Mouse (Mus musculus) cerebral cortex, adult 2 months (tissue): ENCODE measurements around the gene Snapc1.

ENCODE experiments used
- WGBS: fragments of 180-500 bp; shearing (Covaris S2); methylation state at CpG from one replicate; pipeline ENCODE4 v1.1.7; 2018; 5-methylcytosine and 5-hydroxymethylcytosine counted together

The Snapc1 gene

DNA sequence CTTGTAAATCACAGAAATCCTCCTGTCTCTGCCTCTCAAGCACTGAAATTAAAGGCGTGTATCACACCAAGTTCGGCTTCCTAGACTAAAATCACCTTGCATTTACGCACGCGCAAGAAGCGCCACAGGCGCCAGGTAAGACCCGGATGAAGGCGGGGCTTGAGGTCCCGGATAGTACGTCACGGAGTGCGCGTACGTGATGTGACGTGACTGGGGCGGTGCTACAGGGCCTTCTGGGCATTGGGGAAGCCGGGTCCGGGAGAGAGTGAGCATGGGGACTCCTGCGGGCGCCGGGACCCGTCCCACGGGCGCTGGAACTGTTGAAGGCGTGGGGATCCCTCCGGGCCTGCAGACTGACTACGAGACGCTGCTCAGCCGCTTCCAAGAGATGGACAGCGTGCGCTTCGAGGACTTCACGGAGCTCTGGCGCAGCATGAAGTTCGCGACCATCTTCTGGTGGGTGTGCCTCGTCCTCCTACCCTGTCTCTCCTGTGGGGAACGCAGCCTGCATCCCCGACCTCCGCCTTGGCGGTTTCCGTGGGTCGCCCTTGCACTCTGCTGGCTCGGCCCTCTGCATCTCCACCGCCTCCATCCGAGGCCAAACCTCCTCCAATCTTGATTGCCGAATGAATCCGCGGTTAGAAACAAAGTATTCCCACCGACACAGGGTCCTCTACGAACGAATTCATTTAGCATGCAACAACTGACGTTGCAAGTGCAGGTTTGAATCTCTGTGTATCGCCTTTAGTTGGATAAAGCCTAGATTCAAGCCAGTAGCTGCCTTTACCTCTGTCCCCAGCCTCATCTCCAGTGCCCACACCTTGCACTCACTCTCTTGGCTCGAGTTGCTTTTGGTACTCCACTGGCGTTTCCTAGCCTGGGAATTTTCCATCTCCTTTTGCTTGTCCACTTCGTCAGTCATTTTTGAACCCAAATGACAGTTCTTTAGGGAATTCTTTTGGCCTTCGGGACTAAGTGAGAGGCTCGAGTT lies at the start of gene Snapc1:
TSS of gene Snapc1 (plus strand) at position 191 of the 991 bp plus-strand sequence.
- under 1% methylated on average over 60 of the region's 60 CpGs for WGBS

DNA sequence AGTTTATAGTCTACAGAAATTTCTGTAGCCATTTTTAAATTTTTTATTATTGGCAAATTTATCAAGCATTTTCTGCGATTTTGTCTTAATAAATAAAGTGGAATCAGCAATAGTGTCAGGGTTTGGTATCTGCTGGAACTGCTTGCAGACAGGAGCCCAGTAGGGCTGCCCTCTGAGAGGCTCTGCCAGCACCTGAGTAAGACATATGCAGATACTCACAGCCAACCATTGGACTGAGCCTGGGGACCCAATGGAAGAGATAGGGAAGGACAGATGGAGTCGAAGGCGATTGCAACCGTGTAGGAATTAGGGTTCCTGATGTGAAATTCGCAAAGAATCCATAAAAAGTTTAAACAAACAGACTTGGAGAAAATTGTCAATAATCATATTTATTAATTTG lies 45.8 kb upstream of the Snapc1 start:
- whole genome bisulfite sequencing, result 93% methylated on average over 5 of the region's 5 CpGs

DNA sequence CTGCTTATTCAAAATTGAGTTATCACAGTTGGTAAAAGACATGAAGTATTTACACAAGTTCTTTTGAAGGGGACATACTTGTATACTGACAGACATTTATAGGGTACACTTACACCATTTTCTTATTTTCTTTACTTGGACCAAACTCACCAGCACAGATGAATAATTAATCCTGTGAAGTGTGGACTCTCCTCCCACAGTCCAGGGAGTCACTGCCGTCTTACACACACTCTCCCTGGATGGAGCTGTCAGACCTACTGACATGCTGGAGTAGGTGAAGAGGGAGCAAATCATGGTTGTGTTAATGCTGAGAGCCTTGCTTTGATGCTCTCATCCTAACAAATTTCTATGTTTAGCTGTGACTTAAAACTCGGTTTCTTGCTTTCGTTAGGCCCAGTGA lies 34.0 kb upstream of the Snapc1 start:
- 65% methylated on average over 3 of the region's 3 CpGs for WGBS

DNA sequence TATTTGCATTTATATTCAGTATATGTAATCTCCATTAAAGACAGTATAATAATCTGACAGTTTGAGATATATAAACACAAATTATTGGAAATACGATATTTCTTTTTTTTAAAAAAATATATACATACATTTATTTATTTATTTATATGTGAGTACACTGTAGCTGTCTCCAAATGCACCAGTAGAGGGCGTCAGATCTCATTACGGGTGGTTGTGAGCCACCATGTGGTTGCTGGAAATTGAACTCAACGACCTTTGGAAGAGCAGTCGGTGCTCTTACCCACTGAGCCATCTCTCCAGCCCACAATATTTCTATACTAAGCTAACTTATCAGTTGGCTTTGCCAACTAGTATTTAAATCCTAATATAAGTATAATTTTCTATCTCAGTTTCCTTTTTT lies 33.0 kb upstream of the Snapc1 start:
- WGBS, result 50% methylated on average over 5 of the region's 5 CpGs

DNA sequence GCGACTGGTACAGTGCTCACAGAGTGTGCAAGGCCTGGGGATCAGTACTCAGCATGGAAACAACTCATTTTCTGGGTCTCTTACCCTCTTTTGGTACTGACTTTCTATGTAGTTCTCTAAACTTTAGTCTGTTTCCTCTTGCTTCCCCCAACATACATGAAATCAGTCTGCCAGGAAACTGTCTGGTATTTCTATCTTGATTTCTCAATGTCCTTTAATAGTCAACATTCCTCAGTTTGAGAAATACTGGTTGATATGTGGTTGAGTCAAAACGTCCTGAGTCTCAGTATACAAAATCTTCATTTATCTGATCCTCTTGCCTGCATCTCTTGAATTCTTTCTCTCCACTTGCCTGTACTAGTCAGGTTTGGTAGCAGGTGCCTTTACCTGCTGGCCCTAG lies 29.8 kb upstream of the Snapc1 start:
- 78% methylated on average over 2 of the region's 2 CpGs for WGBS

DNA sequence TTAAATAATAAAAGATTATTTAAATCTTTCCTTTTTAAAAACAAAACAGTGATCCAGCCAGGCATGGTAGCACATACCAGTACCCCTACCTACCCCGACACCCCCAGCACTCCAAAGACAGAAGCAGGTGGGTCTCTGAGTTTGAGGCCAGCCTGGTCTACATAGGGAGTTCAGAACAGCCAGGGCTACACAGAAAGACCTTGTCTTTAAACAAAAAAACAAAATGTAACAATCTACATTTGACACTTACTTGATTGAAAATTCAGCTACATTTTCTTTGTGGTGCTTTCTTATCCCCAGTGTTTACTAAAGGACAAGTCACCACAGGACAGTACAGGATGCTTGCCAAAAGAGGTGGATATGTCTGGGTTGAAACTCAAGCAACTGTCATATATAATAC lies 26.9 kb upstream of the Snapc1 start, which contains the start of gene Gm49321:
TSS of gene Gm49321 (plus strand) at position 301 of the 400 bp plus-strand sequence.
- 81% methylated on average over 1 of the region's 1 CpGs for WGBS

DNA sequence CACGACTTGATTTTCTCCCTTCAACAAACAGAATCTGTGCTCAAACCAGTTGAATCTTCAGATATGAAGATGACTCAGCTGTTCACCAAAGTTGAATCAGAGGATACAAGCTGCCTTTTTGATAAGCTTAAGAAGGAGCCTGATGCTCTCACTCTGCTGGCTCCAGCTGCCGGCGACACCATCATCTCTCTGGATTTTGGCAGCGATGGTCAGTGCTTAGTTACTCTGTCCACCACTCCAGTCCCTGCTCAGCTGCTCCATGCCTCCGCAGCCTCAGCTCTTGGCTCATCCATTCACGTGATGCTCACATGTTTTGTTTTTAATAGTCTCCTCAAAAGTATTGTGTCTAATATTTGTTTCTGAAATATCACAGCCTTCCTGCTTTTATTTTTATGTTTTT lies 24.7 kb upstream of the Snapc1 start:
- 72% methylated on average over 6 of the region's 6 CpGs for WGBS

DNA sequence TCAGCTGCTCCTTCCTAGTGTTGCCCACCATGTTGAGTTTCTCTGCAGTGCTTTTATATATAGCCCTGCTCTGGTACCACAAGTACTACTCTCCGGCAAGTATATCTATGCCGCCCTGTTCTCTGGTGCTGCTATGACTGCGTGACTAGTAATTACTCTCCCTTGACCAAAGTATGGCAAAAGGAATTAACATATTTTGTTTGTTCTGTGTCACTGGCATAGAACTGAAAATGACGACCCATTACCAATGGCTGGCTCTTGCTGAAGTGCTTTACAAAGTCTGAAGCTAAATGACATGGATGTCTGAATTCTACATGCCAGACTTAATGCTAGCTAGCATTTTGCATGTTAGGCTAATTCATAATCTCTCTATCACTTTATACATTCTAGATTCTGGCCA lies 15.9 kb upstream of the Snapc1 start:
- 82% methylated on average over 4 of the region's 4 CpGs for WGBS

DNA sequence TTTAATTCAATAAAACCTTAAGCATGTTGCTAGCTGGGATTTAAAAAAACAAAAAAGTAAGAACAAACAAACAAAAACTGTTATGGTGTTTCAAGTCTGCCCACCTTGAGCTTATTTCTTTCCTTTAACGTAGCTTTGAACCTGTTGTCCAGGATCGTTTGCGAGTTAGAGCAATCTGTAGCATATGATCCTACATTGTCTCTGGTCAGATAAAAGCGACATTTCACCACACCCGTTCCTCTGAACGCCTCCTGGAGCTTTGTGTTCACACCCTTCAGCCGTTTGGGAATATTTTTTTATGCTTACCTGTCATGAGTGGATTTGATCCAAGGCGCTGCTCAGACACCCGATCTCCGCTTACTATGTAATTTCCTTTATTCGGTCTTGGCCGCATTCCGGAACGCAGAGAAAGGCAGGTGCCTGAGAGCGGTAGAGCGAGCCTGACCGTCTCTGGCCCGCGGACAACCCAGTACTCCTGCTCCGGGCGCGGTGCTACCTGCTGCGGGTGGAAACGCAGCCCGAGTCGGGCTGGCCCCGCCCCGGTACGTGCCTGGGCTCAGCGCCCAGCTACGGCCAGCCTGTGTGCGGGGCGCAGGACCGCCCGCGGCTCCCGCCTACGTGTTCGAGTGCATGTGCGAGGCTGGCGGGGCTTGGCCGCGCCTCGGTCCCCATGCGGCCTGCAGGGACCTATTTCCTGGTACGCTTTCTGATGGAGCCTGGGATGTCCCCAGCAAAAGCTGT lies 14.8 kb upstream of the Snapc1 start:
- WGBS, result 8% methylated on average over 46 of the region's 46 CpGs

DNA sequence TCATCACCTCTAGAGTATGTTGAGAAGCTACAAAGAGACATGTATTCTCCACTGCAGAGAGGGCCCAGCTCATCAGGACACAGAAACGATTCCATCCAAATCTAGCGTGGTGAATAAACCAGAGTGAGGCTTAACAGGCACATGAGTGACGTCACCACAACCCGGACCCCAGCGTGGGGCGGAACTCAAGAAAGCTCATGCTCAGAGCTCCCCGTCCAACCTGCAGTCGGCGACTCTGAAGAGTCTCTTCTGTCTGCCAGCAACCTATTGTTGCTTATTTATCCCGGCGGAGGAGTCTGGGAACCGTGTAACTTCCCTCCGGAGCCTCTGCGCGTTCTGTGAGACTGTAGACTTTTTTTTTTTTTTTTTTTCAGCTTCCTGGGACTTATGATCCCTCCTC lies 11.4 kb upstream of the Snapc1 start:
- 3% methylated on average over 15 of the region's 15 CpGs for WGBS

DNA sequence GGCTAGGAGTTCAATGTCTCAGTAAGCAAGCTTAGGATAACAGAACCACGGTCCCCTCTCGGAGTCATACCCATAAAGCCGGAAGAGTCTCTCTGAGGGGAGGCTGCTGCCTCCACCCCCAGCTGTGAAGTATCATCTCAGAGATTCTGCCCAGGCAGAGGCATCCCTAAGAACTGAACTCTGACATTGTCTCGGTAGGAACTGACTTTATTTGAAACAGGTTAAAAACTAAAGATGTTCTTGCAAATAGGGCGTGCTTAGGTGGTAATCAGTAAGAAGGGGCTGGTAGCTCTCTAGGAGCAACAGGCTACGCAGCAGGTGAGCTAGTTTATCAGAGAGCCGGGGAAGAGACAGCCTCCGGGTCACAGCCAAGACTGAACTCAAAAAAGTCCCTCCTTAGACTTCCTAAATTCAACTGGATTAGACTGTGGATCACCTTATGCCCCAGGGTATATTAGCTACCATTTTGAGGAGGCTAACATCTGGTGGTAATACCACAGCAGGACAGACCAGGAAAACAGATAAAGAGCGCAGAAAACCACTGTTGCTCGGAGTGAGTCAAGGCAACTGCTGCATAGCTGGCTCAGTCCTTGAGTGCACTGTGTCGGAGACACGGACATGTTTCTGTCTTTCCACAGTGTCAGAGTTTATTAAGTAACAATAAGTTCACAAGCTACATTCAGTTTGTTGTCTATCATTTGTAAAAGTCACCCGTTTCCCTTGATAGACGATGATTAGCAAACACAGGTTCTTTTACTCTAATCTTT lies 10.7 kb upstream of the Snapc1 start:
- 64% methylated on average over 14 of the region's 14 CpGs for WGBS

DNA sequence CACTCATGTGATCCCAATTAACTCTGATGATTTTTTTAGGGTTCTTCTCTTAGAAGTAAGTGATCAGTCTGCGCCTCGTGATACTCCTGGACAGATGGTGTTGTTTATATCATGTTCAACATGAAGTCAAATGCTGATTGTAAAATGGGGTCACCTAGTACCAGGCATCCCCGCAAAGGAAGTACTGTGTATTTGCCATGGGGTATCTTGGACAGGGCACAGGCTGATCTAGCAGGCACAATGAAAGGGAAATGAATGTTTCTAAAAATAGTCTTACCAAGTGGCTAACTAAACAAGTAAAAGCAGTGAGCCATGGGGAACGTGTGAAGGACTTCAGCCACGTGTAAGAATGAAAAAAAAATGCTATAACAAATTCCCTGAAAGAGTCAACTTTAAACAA lies 9.5 kb upstream of the Snapc1 start:
- 46% methylated on average over 5 of the region's 5 CpGs for WGBS

DNA sequence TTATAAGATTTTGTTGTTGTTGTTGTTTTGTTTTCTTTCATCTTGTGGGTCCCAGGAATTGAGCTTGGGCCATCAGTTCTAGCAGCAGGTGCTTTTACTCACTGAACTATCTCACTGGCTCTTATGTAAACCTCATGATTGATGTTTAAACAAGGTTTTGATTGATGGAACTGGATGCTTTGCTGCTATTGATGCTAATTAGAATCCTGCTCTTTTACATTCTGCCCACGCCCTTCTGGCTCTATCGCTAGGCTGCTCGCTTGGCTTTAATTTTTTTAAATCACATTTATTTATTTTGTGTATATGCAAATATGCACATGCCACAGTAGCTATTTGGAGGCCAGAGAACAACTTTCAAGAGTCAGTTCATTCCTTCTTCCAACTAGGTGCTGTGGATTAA lies 6.6 kb upstream of the Snapc1 start:
- WGBS, result 69% methylated on average over 3 of the region's 3 CpGs

DNA sequence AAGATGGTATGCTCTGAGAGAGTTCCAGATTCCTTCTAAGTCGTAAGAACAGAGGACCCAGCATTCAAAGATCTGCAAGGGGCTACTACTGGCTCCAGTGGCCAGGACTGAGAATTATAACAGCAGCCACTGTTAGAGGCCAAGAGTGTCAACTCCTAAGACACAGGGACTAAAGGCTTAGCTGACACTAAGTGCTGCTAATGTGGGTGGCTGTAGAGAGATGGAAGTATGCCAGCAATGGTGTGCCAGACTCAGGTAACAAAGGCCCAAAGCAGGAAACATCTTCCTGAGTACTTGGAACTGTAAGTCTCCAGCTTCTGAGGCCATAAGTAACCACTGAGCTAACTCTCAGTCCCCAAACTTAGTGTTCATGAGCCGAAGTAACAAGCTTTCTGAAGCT lies 5.5 kb upstream of the Snapc1 start:
- WGBS, result 86% methylated on average over 2 of the region's 2 CpGs

DNA sequence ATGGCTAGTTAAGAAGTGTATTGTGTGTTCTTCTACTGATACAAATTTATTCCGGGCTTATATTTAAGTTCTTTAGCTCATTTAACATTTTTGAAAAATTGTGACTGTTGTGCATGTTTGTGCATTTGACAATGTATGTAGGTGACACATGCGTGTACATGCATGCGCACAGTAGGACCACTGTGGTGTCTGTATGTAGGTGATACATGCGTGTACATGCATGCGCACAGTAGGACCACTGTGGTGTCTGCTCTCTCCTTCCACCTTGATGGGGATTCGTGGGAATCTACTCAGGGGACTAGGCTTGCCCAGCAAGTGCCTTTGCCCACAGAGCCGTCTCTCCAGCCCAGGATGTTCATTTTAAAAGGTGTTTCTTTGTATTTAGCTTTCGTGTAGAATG lies 4.9 kb downstream of the Snapc1 start:
- WGBS, result 97% methylated on average over 8 of the region's 8 CpGs

DNA sequence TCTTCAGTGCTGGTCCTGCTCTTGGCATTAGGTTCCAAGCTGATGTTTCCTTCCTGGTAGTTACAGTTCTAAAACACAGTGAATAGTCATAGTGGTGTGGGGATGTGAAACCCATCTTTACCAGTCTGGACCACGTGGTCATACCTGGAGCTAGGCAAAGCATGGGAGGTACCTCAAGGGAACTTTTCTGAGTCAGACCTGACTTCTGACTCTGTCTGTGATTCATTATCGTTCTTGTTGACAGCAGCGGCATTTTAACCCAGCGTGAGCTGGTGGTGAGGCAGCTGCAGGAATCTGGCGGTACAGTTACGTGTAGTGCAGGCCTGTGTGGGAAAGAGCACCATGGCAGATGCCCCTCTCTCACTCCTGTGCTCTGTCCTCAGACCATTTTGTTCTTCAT lies 10.3 kb downstream of the Snapc1 start:
- WGBS, result 96% methylated on average over 6 of the region's 6 CpGs

DNA sequence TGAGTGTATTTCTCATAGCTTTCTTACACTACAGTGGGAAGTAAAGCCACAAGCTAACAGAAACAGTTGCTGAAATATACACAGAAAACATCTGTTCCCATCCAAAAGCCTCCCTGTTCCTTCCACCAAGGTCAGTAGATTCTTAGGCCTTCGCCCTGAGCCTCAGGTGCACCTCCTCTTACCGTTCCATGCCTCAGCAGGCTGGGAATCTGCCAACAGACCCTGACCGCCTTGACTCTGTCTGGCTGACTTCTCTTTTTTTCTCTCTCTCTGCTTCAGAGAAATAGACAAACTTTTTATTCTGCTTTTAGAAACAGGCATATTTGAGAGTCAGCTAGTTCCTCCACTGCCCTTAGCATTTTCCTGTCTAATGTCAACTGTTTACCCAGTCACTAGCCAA lies 13.9 kb downstream of the Snapc1 start:
- WGBS, result 89% methylated on average over 3 of the region's 3 CpGs

DNA sequence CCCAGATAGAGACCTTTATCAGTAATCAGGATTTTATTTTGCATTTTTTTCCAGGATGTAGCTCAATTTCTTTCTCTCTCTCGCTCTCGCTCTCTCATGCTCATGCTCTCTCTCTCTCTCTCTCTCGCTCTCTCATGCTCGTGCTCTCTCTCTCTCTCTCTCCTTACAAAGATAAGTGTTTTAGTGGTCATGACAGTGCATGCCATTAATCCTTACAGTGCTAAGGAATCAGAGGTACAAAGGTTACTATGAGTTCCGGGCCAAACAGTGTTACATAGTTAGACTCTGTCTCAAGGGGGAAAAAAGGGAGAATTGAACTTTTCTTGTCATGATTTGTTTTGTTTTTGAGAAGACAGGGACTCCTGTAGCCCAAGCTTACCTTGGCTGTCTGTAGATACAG lies 15.4 kb downstream of the Snapc1 start:
- WGBS, result 91% methylated on average over 5 of the region's 5 CpGs

DNA sequence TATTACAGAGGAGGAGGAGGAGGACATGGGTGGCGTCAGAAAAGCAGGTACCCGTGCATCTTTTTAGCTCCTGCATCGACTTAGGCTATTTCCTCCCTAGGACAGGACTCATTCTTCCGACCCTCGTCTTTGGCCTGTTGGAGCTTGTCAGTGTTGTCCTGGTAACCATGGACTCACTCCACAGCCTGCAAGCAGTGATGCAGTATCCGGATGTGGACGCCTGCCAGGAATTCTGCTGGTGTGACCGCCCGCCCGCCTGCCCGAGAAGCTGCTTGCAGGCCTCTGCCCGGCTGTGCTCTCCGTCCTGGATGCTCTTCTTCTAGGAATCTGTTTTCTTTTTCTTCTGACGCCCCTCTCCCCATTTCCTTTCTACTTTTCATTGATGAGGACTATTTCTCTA lies 18.3 kb downstream of the Snapc1 start:
- WGBS, result 21% methylated on average over 14 of the region's 14 CpGs

DNA sequence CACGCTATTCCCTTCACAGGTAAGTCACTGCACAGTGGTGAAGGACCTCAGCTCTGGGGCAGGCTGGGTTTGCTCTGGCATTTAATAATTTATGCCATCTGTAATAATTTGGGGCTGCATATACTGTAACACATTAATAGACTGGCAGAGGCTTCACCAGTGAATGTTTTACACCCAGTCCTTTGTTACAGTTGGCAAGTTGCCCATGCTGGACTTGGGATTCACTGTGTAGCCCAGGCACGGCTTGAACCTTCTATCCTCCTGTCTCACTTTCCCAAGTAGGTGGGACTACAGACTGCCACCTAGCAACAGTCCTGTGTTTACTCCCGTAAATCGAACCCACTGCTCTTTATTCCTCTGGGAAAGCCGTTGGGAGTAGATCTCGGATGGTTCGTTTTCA lies 22.0 kb downstream of the Snapc1 start:
- 81% methylated on average over 7 of the region's 7 CpGs for WGBS

DNA sequence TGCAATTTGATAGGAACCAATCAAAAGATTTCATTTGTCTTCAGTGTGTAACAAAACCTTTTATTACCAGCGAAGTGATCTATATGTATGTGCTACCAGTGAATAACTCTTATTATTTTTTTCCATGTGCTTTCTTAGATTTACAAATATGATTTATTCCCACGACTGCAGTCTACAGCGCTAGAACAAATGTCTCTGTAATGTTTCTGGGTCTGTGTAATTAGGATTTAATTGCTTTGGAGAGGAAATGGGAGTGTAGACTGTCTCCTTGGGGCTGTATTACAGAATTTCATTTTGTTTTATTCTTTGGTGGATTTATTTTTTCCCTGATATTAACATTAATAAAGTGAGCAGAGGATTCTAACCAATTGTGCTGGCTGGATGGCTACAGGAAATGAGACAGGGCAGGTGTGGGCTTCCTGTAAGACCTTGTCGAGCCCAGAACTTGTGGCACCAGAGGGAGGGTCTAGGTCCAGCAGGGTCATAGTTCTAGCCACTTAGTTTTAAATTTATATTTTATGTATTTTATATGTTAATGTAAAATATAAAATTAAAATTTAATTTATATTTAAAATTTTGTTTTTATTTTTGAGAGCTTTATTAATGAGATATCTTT lies 24.2 kb downstream of the Snapc1 start:
- 86% methylated on average over 4 of the region's 4 CpGs for WGBS

DNA sequence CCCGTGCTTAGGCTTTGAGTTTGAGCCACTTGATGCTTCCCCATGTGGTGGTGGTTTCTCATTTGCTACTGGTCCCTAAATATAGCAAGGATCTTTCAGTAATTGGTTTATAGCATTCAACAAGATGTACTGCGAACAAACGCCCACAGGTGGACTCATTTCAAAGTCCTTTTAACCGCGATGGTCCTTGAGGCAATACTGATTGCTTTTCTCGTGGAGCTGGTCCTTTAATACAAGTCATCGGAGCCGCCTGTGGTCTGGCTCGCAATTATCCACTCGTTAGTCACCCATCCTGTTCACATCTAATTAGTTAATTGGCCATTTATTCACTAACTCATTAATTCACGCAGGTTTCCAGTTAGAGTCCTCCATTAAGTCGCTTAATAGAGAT lies 32.6 kb downstream of the Snapc1 start:
- WGBS, result 19% methylated on average over 12 of the region's 12 CpGs
